Mouse (Mus musculus) 3134 (cell line): ENCODE measurements at regions not wholly inside any gene's neighbourhood (a gene's known extent, or its start where the extent isn't known, plus 50 kb on each side); places are given as distances from the start of the nearest gene placed in this dataset.

Experiments
- DNase-seq: peaks from one replicate; pipeline ENCODE4 v3.0.0-alpha.2; 2011; ENCODE audit warnings: low spot score; ENCODE audit not compliant: insufficient read length; ENCODE audit errors: extremely low read depth

GRCm38 (mm10) chr14:105056171-105056570, 121.0 kb downstream of the Rbm26 start:
- DNase-seq = no peak

- no peak for DNase-seq
These were observed 138.3 kb downstream of the Rbm26 start for GRCm38 (mm10) chr14:105038798-105039197.

- no peak for DNase-seq
These were observed 142.3 kb downstream of the Rbm26 start for GRCm38 (mm10) chr14:105034712-105035377.

- no peak for DNase-seq
These were observed 157.2 kb downstream of the Rbm26 start for GRCm38 (mm10) chr14:105019971-105020370.

- DNase-seq = no peak
These were observed 160.9 kb downstream of the Rbm26 start for GRCm38 (mm10) chr14:105016089-105016846.

GRCm38 (mm10) chr14:105015278-105015677, 161.8 kb downstream of the Rbm26 start:
- DNase-seq = no peak

GRCm38 (mm10) chr14:105010742-105011141, 166.4 kb downstream of the Rbm26 start:
- no peak for DNase-seq

- no peak for DNase-seq
These were observed 168.8 kb downstream of the Rbm26 start for GRCm38 (mm10) chr14:105008331-105008730.

GRCm38 (mm10) chr14:104994066-104994465, 183.1 kb downstream of the Rbm26 start:
- DNase-seq = no peak

GRCm38 (mm10) chr14:104966046-104966445, 211.1 kb downstream of the Rbm26 start:
- DNase-seq = no peak

- no peak for DNase-seq
These were observed 233.7 kb downstream of the Rbm26 start for GRCm38 (mm10) chr14:104943450-104943849.

- DNase-seq = no peak
These were observed 237.2 kb downstream of the Rbm26 start for GRCm38 (mm10) chr14:104939961-104940360.

- DNase-seq = no peak
These were observed 239.9 kb downstream of the Rbm26 start for GRCm38 (mm10) chr14:104937083-104937864.

GRCm38 (mm10) chr14:104935956-104936355, 241.2 kb downstream of the Rbm26 start:
- no peak for DNase-seq

- DNase-seq = no peak
These were observed 271.4 kb downstream of the Rbm26 start for GRCm38 (mm10) chr14:104905706-104906105.

- no peak for DNase-seq
These were observed 274.8 kb downstream of the Rbm26 start for GRCm38 (mm10) chr14:104902120-104903027.

- DNase-seq = no peak
These were observed 276.1 kb downstream of the Rbm26 start for GRCm38 (mm10) chr14:104901072-104901471.

GRCm38 (mm10) chr14:104871203-104871602, 305.9 kb downstream of the Rbm26 start:
- no peak for DNase-seq

- DNase-seq = no peak
These were observed 309.6 kb downstream of the Rbm26 start for GRCm38 (mm10) chr14:104867540-104867939.

GRCm38 (mm10) chr14:104863881-104864280, 313.2 kb downstream of the Rbm26 start:
- DNase-seq = no peak
